Mouse (Mus musculus) cerebral cortex, adult 2 months (tissue): Measurements from ENCODE around the gene Slc6a8.

Experiments used
- WGBS: fragments of 180-500 bp; shearing (Covaris S2); methylation state at CpG from one replicate; pipeline ENCODE4 v1.1.7; 2018; 5-methylcytosine and 5-hydroxymethylcytosine counted together

The Slc6a8 gene

DNA sequence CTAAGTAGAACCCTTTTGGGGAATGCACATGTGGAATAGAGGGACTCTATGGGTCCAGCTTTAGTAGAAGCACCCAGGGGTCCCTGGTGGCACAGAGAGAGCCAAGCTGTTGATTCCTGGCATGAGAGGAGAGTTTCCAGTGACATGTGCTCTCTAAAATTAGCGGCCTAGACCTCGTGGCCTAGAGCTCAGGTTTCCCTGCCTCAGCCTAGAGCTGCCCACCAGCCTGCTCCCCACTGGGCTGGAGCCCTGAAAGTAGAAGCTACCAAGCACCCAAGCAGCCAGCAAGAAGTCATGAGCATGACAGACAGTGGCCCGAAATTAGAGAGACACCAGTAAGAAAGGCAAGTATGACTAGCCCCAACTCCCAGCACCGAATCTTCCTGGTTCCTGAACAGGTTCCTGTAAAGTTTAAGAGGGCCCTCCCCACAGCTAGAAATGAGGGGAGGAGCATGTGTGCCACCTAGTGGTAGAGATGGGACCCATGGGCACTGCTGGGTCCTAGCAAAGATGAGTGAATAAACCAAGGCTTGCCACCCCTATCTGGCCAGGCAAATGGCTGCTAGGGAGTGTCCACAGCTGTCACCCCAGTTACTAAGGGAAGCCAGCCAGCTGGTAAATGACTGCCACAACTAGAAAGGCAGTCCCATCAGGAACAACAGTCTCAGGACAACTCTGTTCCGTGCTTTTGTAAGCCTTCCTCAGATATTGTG is 18.1 kb downstream of the Slc6a8 start:
- 71% methylated on average over 5 of the region's 5 CpGs for WGBS

GRCm38 (mm10) chrX:73700472-73700871 is 27.5 kb downstream of the Slc6a8 start:
- 54% methylated on average over 1 of the region's 1 CpGs for WGBS

GRCm38 (mm10) chrX:73715476-73716108 is 42.6 kb downstream of the Slc6a8 start:
- 2% methylated on average over 21 of the region's 21 CpGs for WGBS

DNA sequence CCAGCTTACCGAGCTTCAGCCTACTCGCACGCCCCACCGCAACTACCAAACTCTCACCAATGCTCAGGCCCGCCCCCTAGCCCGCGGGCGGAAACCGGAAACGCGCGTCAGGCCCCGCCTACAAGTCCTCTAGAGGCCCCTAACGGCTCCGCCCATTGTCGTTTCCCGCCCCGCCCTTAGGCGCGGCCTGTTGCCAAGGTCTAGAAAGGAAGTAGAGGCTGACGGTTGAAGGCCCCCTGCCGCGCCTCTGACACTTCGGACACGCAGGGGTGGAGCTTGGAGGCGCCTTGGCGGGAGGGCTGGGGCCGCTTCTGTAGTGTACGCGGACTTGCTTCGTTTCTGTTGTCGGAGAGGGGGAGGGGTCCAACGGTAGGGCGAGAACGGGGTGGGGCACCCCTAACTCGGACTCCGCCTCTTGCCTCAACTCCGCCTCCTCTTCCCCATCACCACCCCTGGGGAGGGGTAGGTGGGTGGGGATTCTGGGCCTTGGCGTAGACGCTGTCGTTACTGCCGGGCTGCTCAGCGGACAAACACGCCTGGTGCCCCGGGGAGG is 43.2 kb downstream of the Slc6a8 start, which contains the start of the genes Bcap31 and Abcd1:
Gene Bcap31, minus strand, starts transcription at position 67 of the 553 bp plus-strand sequence.
Gene Abcd1, plus strand, starts transcription at position 489 of the 553 bp plus-strand sequence.
- WGBS: 5% methylated on average over 29 of the region's 45 CpGs

GRCm38 (mm10) chrX:73716709-73717545 is 44.0 kb downstream of the Slc6a8 start:
- WGBS: 15% methylated on average over 30 of the region's 30 CpGs

DNA sequence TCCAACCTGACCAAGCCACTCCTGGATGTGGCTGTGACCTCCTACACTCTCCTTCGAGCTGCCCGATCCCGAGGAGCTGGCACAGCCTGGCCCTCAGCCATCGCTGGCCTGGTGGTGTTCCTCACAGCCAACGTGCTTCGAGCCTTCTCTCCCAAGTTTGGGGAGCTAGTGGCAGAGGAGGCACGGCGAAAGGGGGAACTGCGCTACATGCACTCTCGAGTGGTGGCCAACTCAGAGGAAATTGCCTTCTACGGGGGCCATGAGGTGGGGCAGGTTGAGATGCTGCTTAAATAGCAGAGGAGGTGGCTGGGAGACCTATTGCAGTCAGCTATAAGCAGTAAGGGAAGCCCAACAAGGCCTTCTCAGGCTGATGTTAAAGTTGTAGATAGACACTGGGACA is 44.7 kb downstream of the Slc6a8 start:
- WGBS: 41% methylated on average over 11 of the region's 11 CpGs

DNA sequence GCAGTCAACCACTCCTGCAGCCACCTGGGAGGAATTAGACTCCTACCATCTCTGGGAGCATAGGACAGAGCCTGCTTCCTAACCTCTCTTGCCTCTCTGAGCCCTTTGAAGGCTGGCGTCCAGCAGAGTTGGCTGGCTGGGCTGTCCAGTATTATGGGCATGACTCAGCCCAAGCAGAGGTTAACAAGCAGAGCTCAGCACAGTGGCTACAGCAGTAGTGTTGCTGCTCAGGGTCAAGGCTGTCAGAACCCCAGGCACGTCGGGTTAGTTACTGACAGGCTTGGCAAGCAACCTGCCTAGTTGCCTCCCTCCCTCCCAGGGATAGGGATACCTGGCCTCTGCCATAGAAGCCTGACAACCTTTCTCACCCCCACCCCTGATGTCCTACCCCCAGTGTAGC is 45.3 kb downstream of the Slc6a8 start:
- WGBS: 20% methylated on average over 3 of the region's 3 CpGs

DNA sequence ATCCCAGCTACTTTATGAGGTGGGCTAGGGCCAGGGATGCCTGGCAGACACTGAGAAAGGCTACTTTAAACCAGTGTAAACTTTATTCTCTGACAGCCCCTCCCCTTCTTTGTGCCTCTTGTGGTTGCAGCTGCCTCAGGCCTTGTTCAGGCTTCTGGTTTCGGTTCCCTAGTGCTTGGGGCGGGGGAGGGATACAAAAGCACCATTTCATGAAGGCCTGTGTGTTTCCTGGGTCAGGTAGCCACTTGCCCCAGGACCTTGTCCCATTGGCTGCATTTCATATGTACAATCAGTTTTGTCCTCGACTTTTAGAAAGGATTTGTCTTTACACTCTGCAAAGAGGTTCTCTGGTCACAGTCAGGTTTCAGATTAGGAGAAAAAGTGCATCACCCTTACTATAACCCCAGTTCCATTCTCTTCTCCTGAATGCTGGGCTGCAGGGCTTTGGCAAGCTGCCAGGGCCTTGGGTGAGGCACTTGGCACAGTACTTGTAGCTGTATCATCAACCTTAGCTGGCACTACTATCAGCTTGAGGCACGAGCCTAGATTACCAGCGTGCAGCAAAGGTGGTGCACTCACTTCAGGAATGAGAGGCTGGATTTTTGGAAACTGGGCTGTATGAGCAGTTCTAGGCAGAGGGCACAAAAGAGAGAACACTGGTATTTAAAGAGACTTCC is 45.9 kb downstream of the Slc6a8 start:
- WGBS: 24% methylated on average over 5 of the region's 5 CpGs

GRCm38 (mm10) chrX:73730908-73731307 is 58.0 kb downstream of the Slc6a8 start:
- 57% methylated on average over 1 of the region's 1 CpGs for WGBS
